Mouse (Mus musculus): ENCODE results near the gene Pkp3.

The Pkp3 gene

DNA sequence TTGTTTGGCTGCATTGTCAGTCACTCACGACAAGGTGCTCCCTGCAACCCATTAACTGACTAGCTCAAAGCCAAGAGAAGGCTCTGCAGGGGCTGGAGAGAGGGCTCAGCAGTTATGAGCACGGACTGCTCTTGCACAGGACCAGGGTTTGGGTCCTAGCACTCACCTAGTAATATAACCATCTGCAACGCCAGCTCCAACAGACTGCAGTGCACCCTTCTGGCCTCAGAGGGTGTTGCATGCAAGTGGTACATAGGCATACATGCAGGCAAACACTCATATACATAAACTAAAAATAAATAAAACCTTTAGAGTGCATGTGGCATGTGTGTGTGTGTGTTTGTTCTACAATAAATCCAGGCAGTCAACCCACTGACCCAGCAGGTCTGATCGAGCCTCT, 22.2 kb upstream of the Pkp3 start:
- in situ Hi-C loops (cut with MboI, MseI): loop anchor here in 1 of 2 experiments (10.0 kb wide), 1 partner anchor 119 kb away; the partner anchor contains the start of gene Rnh1

DNA sequence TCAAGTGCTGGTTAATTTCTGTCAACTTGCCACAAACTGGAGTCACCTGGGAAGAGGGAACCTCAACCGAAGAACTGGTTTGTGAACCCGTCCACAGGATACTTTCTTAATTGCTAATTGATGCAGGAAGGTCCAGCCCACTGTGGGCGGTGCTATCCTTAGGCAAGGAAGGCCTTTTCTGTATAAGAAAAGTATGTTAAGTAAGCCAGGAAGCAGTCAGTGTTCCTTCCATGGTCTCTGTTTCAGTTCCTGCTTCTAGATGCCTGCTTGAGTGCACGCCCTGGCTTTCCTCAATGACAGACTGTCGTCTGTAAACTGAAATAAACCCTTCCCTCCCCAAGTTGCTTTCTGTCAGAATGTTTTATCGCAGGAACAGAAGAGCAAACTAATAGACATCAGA, 21.0 kb upstream of the Pkp3 start:
- in situ Hi-C loops (cut with MboI, MseI): loop anchor here in 1 of 2 experiments (10.0 kb wide), 1 partner anchor 118 kb away; the partner anchor contains the start of gene Rnh1

DNA sequence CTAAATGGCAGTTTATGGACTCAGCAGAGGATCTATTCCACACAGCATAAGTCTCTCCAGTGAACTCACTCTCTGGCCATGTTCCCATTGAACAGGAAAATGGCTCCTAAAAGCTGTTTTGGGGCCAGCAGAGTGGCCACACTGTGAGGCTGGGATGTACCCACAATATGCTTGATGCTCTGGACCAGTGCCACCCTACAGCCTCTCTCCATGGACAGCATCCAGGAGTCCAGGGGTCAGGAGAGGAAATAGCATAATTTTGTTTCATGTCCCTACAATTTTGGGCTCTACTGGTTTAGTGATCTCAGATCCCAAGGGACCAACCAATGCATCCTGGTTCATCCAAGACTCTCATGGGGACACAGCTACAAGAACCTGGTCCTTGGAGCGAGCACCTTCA, 20.5 kb upstream of the Pkp3 start:
- in situ Hi-C loops (cut with MboI, MseI): loop anchor here in 1 of 2 experiments (10.0 kb wide), 1 partner anchor 117 kb away; the partner anchor contains the start of gene Rnh1

GRCm38 (mm10) chr7:141058601-141059341, 19.2 kb upstream of the Pkp3 start:
- in situ Hi-C loops (cut with MboI, MseI): loop anchor here in 1 of 2 experiments (10.0 kb wide), 1 partner anchor 116 kb away; the partner anchor contains the start of gene Rnh1

GRCm38 (mm10) chr7:141059929-141060328, 18.1 kb upstream of the Pkp3 start:
- in situ Hi-C loops (cut with MboI, MseI): loop anchor here (10.0 kb wide), 1 partner anchor 115 kb away; the partner anchor contains the start of gene Rnh1 (in 2 of the 2)

- in situ Hi-C loops (cut with MboI, MseI): loop anchor here in 1 of 2 experiments (10.0 kb wide), 1 partner anchor 114 kb away; the partner anchor contains the start of gene Rnh1
These were observed 17.4 kb upstream of the Pkp3 start, which contains the start of gene B4galnt4 for GRCm38 (mm10) chr7:141060426-141061242. Gene B4galnt4, plus strand, starts transcription at chr7:141061104.

DNA sequence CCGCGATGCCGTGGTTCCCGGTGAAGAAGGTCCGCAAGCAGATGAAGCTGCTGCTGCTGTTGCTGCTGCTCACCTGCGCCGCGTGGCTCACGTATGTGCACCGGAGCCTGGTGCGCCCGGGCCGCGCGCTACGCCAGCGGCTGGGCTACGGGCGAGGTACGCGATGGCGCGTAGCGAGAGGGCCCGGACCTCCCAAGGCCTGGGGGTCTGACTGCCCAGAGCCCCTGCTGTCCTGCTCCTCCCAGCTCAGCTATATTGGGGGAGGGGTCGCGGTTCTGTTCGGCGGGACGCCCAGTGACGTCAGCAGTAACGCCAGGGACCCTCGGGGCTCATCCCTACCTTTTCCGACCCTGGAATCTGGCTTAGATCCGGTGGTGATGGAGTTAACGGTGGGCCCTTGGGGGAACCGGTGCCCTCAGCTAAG, 16.7 kb upstream of the Pkp3 start:
- in situ Hi-C loops (cut with MboI, MseI): loop anchor here in 1 of 2 experiments (10.0 kb wide), 1 partner anchor 114 kb away; the partner anchor contains the start of gene Rnh1

DNA sequence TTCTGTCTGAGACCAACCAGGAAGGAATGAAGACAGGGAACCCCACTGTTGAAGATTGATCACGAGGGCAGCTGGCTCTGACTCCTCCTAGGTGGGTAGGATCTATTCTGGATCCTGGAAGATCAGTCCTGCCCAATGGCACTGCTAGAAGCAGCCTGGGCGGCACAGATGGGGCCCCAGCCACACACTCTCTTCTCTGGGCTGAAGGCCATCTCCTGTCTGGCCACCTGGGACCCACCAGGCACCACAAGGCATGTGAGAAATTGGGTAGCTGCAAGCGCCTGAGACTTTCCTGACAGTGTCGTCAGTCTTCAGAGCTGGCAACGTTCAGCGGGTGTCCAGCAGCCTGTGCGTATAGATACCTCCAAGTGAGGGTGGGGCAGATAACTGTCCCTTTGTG, 15.5 kb upstream of the Pkp3 start:
- in situ Hi-C loops (cut with MboI, MseI): loop anchor here in 1 of 2 experiments (10.0 kb wide), 1 partner anchor 112 kb away; the partner anchor contains the start of gene Rnh1

GRCm38 (mm10) chr7:141063353-141063752, 14.7 kb upstream of the Pkp3 start:
- in situ Hi-C loops (cut with MboI, MseI): loop anchor here in 1 of 2 experiments (10.0 kb wide), 1 partner anchor 111 kb away; the partner anchor contains the start of gene Rnh1

GRCm38 (mm10) chr7:141064175-141064574, 13.8 kb upstream of the Pkp3 start:
- in situ Hi-C loops (cut with MboI, MseI): loop anchor here in 1 of 2 experiments (10.0 kb wide), 1 partner anchor 111 kb away; the partner anchor contains the start of gene Rnh1

DNA sequence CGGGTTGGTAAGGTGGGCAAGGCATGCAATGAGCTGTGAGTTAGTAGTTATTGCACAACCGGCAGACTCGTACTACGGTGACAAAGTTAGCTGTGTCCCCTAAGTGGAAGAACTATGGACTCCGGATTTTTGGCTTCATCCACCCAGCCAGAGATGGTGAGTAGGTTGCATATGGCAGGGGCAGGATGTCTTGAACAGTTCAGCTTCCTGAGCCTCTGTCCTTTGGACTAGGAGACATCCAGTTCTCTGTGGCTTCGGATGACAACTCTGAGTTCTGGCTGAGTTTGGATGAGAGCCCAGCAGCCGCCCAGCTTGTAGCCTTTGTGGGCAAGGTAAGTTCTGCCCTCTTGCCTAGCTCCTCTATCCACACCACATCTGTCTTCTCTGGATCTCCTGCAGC, 13.4 kb upstream of the Pkp3 start:
- in situ Hi-C loops (cut with MboI, MseI): loop anchor here in 1 of 2 experiments (10.0 kb wide), 1 partner anchor 110 kb away; the partner anchor contains the start of gene Rnh1

DNA sequence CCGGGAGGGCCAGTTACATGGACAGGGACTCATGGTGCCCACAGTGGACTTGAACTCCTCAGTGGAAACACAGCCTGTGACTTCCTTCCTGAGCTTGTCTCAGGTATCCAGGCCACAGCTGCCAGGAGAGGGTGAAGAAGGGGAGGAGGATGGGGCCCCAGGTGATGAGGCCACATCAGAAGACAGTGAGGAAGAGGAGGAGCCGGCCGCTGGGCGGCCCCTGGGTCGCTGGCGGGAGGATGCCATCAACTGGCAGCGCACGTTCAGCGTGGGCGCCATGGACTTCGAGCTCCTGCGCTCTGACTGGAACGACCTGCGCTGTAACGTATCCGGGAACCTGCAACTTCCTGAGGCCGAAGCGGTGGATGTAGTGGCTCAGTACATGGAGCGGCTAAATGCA, 9.7 kb upstream of the Pkp3 start:
- in situ Hi-C loops (cut with MboI, MseI): loop anchor here in 1 of 2 experiments (10.0 kb wide), 1 partner anchor 106 kb away; the partner anchor contains the start of gene Rnh1

DNA sequence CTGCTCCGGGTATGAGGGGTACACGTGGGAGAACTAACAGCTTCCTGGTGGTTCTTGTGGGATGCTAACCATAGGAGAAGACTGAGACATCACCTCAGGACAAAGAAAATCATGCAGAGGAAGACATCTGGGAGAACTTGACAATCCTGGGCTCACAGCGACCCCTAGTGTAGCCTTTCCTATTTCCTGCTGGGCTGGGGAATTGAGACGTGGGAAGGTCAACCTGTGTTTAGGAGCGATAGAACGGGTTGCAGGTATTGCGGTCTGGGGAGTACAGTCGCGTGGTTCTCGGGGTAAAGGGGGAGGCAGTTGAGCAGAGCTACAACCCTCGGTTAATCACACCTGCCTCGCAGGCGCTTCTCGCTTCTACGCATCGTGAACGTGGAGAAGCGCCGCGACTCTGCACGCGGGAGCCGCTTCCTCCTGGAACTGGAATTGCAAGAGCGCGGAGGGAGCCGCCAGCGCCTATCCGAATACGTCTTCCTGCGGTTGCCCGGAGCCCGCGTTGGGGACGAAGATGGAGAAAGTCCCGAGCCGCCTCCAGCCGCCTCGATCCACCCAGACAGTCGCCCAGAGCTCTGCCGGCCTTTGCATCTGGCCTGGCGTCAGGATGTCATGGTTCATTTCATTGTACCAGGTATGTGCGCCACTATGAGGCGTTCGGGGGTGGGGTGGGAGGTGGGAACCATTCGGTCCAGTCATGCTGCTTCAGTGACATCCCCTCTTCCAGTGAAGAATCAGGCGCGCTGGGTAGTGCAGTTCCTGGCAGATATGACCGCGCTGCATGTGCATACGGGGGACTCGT, 7.8 kb upstream of the Pkp3 start:
- in situ Hi-C loops (cut with MboI, MseI): no loop called here

GRCm38 (mm10) chr7:141072017-141072745, 5.8 kb upstream of the Pkp3 start:
- in situ Hi-C loops (cut with MboI, MseI): no loop called here

DNA sequence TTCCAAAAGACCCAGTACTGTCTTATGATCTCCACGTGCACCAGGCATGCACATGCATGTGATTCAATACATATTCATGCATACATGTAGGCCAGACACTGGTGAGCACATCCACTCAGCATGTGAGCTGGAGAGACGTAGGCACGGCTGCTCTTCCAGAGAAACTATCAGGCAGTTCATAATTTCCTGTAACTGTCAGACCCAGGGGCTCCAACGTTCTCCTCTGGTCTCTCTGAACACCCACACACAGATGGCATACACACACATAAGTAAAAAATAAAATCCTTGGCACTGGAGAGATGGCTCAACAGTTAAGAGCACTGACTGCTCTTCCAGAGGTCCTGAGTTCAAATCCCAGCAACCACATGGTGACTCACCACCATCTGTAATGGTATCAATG, 4.2 kb upstream of the Pkp3 start:
- in situ Hi-C loops (cut with MboI, MseI): no loop called here

DNA sequence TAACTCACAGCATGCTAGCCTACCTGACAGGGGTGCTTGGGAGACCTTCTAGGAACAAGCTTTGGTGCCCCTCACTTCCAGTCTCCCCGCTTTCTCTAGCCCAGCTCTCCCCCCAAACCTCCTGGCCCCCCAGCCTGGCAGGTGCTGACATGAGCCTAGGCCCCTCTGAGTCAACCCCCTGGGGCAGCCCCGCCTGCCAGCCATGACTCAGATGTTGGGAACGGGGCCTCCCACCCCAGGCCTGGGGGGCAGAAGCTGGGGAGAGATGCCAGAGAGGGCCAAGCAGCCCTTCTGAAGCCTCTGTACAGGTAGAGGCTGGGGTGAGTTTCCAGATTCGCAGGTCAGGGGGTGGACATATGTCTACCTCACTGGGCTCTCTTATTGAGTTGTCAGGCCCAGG, 858 bp downstream of the Pkp3 start:
- in situ Hi-C loops (cut with MboI, MseI): loop anchor here in 1 of 2 experiments (25.0 kb wide), 1 partner anchor 1983 kb away; the partner anchor contains the start of genes Cd81 and Tssc4

- in situ Hi-C loops (cut with MboI, MseI): loop anchor here in 1 of 2 experiments (25.0 kb wide), 1 partner anchor 1983 kb away; the partner anchor contains the start of genes Cd81 and Tssc4
These were observed 1.7 kb downstream of the Pkp3 start for GRCm38 (mm10) chr7:141079481-141080449.

DNA sequence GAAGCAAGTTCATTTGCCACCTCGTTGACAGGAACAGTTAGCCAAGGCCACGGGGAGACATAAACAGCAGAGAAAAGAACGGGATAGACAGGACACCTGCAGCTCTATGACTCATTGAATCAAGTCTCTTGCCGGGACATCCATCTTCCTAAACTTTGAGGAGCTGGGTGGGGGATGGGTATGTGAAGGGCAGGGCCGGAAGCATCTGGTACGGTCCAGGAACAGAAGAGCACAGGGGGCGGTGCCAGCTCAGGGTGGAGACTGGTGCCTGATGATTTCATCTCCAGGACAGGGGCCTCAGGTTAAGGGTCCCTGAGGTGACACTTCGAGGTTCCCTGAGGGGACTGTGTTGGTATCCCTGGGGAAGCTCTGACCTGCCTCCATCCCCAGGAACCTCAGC, 9.9 kb downstream of the Pkp3 start:
- in situ Hi-C loops (cut with MboI, MseI): loop anchor here in 1 of 2 experiments (25.0 kb wide), 1 partner anchor 1974 kb away; the partner anchor contains the start of genes Cd81 and Tssc4

All from T-helper 17 cell (primary cell).